Mouse (Mus musculus): Measurements from ENCODE around the gene Spg21.

DNA sequence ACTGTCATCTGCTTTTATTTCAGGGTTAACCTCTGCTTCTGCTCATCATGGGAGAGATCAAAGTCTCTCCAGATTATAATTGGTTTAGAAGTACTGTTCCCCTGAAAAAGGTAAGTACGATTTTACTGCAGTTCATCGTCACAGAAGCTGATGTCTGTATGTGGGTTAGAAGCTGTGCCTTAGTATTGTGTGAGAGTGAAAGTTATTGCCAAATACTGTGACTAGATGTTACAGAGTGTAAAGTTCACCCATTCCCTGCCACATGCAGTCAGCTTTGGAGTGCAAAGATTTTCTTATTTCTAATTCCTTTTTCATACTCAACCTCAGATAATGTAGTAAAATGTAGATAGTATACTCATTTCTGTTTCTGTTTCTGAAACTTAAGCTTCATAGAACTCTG is 4.5 kb downstream of the Spg21 start:
- no peak for TF ChIP-seq CTCF (IDR thresholded peaks at IDR 0.05; ENCODE audit: low read depth)
- TF ChIP-seq EP300 (IDR thresholded peaks at IDR 0.05; ENCODE audit: low read depth): no peak

Data from liver, embryonic 14.5 days (tissue).